ENCODE assay signal across 20 mouse cellular contexts in genomic region chr2:50151401-50151800, GRCm38 (mm10).
"Had no signal": no experiment of that assay in that cellular context is flagged by ENCODE, and none has a peak within 500 bp of the region (broad histone marks: within the 10 kb centered on the region; RNA-seq: fewer than 3 reads in every experiment).

No protein-coding gene starts in this region.

- H3K27me3 ChIP-seq: limb, embryonic 13.5 days; liver, embryonic 12.5 days; liver, embryonic 15.5 days; lung, embryonic 15.5 days; midbrain, embryonic 13.5 days had no signal

- DNase-seq: kidney, adult 11 months; kidney, adult 9 months; kidney, postnatal 14 days; layer of hippocampus, postnatal 36 days; liver; lung, adult 18-20 months; lung, postnatal 10 days; lung, postnatal 36 days; thymus, postnatal 25 days had no signal

- H3K36me3 ChIP-seq: limb, embryonic 13.5 days; liver, embryonic 12.5 days; liver, embryonic 15.5 days; lung, embryonic 15.5 days; midbrain, embryonic 10.5 days; midbrain, embryonic 13.5 days; neural tube, embryonic 13.5 days had no signal

- ATAC-seq: liver, embryonic 12.5 days; midbrain, embryonic 13.5 days; midbrain, embryonic 16.5 days had no signal

- H3K4me3 ChIP-seq: left cerebral cortex, adult 2 months; limb, embryonic 13.5 days; liver, embryonic 12.5 days; liver, embryonic 15.5 days; lung, embryonic 15.5 days; megakaryocyte, embryonic 14.5 days; midbrain, embryonic 10.5 days; midbrain, embryonic 13.5 days; myocyte; neural tube, embryonic 13.5 days had no signal

- H3K27ac ChIP-seq: left cerebral cortex, adult 2 months; limb, embryonic 13.5 days; liver, embryonic 12.5 days; liver, embryonic 15.5 days; lung, embryonic 15.5 days; midbrain, embryonic 10.5 days; midbrain, embryonic 13.5 days; neural tube, embryonic 13.5 days had no signal

- H3K4me1 ChIP-seq: liver, embryonic 12.5 days; liver, embryonic 15.5 days; lung, embryonic 15.5 days; megakaryocyte, embryonic 14.5 days had no signal
